Mouse (Mus musculus) olfactory bulb, adult 2 months (tissue): ENCODE data around the gene Cwc25. TPM values are rescaled to one million over a fixed set of nuclear protein-coding genes. Genes with fewer than 3 reads are reported as not detected.

Experiments used
- H3K27ac ChIP-seq: fragments of 200-500 bp; 2 replicates; pipeline ENCODE4 v1.5.1; 2012; ENCODE audit warnings: low read depth, low read length; ENCODE audit not compliant: insufficient read depth
- H3K4me1 ChIP-seq: fragments of 200-500 bp; 2 replicates; pipeline ENCODE4 v1.6.1; 2012; ENCODE audit warnings: low read length; ENCODE audit not compliant: control insufficient read depth, insufficient read depth
- H3K4me3 ChIP-seq: fragments of 200-500 bp; 2 replicates; pipeline ENCODE4 v1.5.1; 2012; ENCODE audit warnings: mild to moderate bottlenecking, low read depth, low read length, moderate library complexity; ENCODE audit not compliant: insufficient read depth
- CTCF ChIP-seq: fragments of 200-500 bp; IDR thresholded peaks from 2 replicates; pipeline ENCODE4 v1.5.1; 2012; ENCODE audit warnings: low read depth, mild to moderate bottlenecking, low read length, moderate library complexity; ENCODE audit not compliant: insufficient read depth
- POLR2A ChIP-seq: fragments of 200-500 bp; IDR thresholded peaks from 2 replicates; pipeline ENCODE4 v1.6.1; 2012; ENCODE audit warnings: mild to moderate bottlenecking, low read depth, low read length, moderate library complexity; ENCODE audit not compliant: insufficient read depth
- WGBS: fragments of 180-500 bp; shearing (Covaris S2); methylation state at CpG from one replicate; pipeline ENCODE4 v1.1.7; 2018; 5-methylcytosine and 5-hydroxymethylcytosine counted together
- polyA plus RNA-seq: library from polyadenylated mRNA; stranded (reverse); fragments of >200 nt; gene quantifications from 2 replicates; pipeline ENCODE4 v1.2.4, GENCODE M21; 2012; ENCODE audit warnings: low replicate concordance; ENCODE audit not compliant: missing spikeins, insufficient read depth, insufficient read length

The Cwc25 gene
- polyA plus RNA-seq, 1 experiment: not detected

- no peak overlapping the region for H3K4me3 ChIP-seq
- WGBS: 71% methylated on average over 2 of the region's 2 CpGs
- peaks cover 4% of the 10 kb centered on the region for H3K4me1 ChIP-seq
- no peak overlapping the region for H3K27ac ChIP-seq
- TF ChIP-seq POLR2A: no peak
- TF ChIP-seq CTCF: no peak
Observed at GRCm38 (mm10) chr11:97779968-97780701, 13.8 kb upstream of the Cwc25 start.

- 92% methylated on average over 1 of the region's 1 CpGs for WGBS
- TF ChIP-seq POLR2A (no peak), CTCF (no peak)
- no peak overlapping the region for H3K4me3 ChIP-seq
- H3K27ac ChIP-seq: no peak overlapping the region
- peaks cover 4% of the 10 kb centered on the region for H3K4me1 ChIP-seq
Observed at GRCm38 (mm10) chr11:97778918-97779317, 12.6 kb upstream of the Cwc25 start.

- no peak overlapping the region for H3K27ac ChIP-seq
- TF ChIP-seq POLR2A: no peak
- no peak for TF ChIP-seq CTCF
- no peak overlapping the region for H3K4me3 ChIP-seq
- H3K4me1 ChIP-seq: peaks cover 4% of the 10 kb centered on the region
- WGBS: 44% methylated on average over 2 of the region's 2 CpGs
Observed at GRCm38 (mm10) chr11:97777129-97777529, 10.8 kb upstream of the Cwc25 start.

- Histone ChIP-seq H3K27ac (no peak overlapping the region), H3K4me3 (no peak overlapping the region), H3K4me1 (peaks cover 4% of the 10 kb centered on the region)
- TF ChIP-seq POLR2A (no peak), CTCF (no peak)
- WGBS: 59% methylated on average over 5 of the region's 5 CpGs
Observed at GRCm38 (mm10) chr11:97776497-97777128, 10.3 kb upstream of the Cwc25 start.

- Histone ChIP-seq H3K27ac (no peak within 1 kb of the TSS), H3K4me1 (peaks cover 3% of the 10 kb centered on the region), H3K4me3 (no peak within 1 kb of the TSS)
- 45% methylated on average over 17 of the region's 17 CpGs for WGBS
- no peak for TF ChIP-seq CTCF
- TF ChIP-seq POLR2A: no peak
Observed at GRCm38 (mm10) chr11:97775808-97776496, 9.6 kb upstream of the Cwc25 start, which contains the start of gene 1700001P01Rik. TSS of gene 1700001P01Rik (minus strand) at chr11:97775918.

- Histone ChIP-seq H3K4me3 (no peak overlapping the region), H3K4me1 (no peaks in the 10 kb centered on the region), H3K27ac (no peak overlapping the region)
- no peak for TF ChIP-seq CTCF
- no peak for TF ChIP-seq POLR2A
- WGBS: 71% methylated on average over 13 of the region's 13 CpGs
Observed at GRCm38 (mm10) chr11:97775186-97775585, 8.8 kb upstream of the Cwc25 start.

- no peak overlapping the region for H3K27ac ChIP-seq
- no peak for TF ChIP-seq POLR2A
- TF ChIP-seq CTCF: no peak
- no peak overlapping the region for H3K4me3 ChIP-seq
- H3K4me1 ChIP-seq: no peaks in the 10 kb centered on the region
- 82% methylated on average over 14 of the region's 14 CpGs for WGBS
Observed at GRCm38 (mm10) chr11:97771410-97771809, 5.1 kb upstream of the Cwc25 start.

GRCm38 (mm10) chr11:97769704-97770103 is 3.3 kb upstream of the Cwc25 start:
- TF ChIP-seq CTCF (no peak), POLR2A (no peak)
- no peak overlapping the region for H3K4me3 ChIP-seq
- no peak overlapping the region for H3K27ac ChIP-seq
- 40% methylated on average over 2 of the region's 2 CpGs for WGBS
- no peaks in the 10 kb centered on the region for H3K4me1 ChIP-seq

- H3K4me3 ChIP-seq: no peak overlapping the region
- H3K27ac ChIP-seq: no peak overlapping the region
- TF ChIP-seq POLR2A: no peak
- TF ChIP-seq CTCF: no peak
- H3K4me1 ChIP-seq: peaks cover 4% of the 10 kb centered on the region; the same call in 1 of the 2 replicates
Observed at GRCm38 (mm10) chr11:97761638-97762037, 4.7 kb downstream of the Cwc25 start.
